Mouse (Mus musculus) retina, postnatal 7 days (tissue): ENCODE measurements around the gene Zfp865.

ENCODE experiments used
- DNase-seq: peaks from one replicate; pipeline ENCODE4 v3.0.0-alpha.2; 2012; ENCODE audit warnings: low read depth, low spot score

Gene Zfp865

DNA sequence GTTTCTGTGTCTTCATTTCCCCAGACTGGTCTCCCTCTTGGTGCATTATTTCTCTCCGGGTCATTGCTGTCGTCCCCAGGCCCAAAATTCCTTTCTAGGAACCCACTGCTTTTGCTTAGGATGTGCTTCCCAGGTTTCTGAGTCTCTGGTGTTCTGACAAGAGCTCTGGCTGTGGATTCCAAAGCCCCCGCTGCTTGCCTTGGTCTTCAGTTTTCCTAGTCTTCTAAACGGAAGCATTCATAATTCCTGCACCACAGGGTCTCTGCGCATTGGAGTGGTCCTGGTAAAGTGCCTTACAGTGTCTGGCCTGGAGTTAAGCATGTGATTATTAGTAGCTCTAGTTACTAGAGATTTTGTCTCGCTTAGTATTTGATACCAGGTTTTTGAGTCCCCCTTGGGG is 60.6 kb downstream of the Zfp865 start:
- DNase-seq, result no peak

DNA sequence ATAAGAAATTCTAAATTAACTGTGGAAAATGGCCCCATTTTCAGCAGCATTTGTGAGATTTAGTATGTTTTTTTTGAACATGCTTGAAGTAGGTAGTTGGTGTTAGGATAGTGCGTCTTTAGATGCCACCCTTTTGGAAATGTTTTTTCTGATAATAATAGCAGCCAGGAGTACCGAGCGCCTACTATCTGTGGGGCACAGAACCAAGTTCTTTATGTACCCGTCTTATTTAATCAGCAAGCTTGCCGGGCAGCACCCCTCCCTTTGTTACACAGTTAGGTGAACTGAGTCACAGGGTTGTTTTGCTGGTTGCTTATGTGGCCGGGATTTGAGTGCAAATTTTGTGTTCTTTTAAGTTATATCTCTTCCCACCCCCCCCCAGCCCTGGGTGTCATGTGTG is 61.1 kb downstream of the Zfp865 start:
- no peak for DNase-seq

- DNase-seq, result no peak
These were observed 61.8 kb downstream of the Zfp865 start for GRCm38 (mm10) chr7:5081939-5082338.

DNA sequence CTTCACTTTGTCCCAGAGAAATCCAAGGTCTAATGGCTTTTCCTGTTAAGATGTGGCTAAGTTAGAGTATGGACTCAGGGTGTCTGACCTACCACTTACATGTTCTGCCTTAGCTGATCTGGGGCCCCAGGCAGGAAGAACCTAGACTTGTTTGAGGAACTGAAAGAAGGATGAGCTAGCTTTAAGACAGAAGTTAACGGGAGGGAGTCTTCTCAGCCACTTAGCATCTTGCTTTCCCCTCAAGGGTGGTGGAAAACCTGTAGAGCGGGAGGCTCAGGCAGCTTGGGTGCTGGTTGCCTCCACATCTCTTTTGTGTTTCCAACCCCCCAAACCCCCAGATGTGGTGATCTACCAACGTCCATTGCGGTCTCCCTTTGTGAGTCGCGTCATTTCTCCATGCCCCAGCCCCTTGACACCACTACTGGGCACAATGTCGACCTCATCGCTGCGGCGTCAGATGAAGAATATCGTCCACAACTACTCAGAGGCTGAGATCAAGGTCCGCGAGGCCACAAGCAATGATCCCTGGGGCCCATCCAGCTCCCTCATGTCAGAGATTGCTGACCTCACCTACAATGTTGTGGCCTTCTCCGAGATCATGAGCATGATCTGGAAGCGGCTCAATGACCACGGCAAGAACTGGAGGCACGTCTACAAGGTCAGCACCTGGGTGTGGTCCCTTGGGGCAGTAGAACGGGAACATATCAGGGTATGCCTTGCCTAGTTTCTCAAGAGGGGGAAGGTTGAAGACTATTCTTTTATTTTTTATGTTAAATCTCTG is 63.3 kb downstream of the Zfp865 start:
- no peak for DNase-seq

GRCm38 (mm10) chr7:5085512-5085911 is 65.3 kb downstream of the Zfp865 start:
- DNase-seq, result no peak
